Mouse (Mus musculus) hindbrain, embryonic 13.5 days (tissue): ENCODE results near the gene Pgd. TPM values are rescaled to one million over a fixed set of nuclear protein-coding genes. Genes with fewer than 3 reads are reported as not detected.
A peak's percentile ranks its signal among the peaks of the same experiment; 100 is the strongest.
"Not testable (repeated sequence)": the region's sequence is repeated elsewhere in the genome, so short reads cannot be mapped to it uniquely, and the experiment has no call there.

Source experiments
- ATAC-seq: fragments of 200-750 bp; cut with Nextera tagmentation; 2 replicates; pipeline ENCODE4 v1.8.0; 2017; ENCODE audit warnings: moderate TSS enrichment; ENCODE audit not compliant: low FRiP score
- H3K27ac ChIP-seq: fragments of 300-500 bp; sonication (generic); 2 replicates; pipeline ENCODE4 v1.5.1; 2015; ENCODE audit warnings: inconsistent platforms, mild to moderate bottlenecking, moderate library complexity
- H3K27me3 ChIP-seq: fragments of 300-500 bp; sonication (generic); 2 replicates; pipeline ENCODE4 v1.6.1; 2015; ENCODE audit warnings: mild to moderate bottlenecking, inconsistent platforms
- H3K36me3 ChIP-seq: fragments of 300-500 bp; sonication (generic); 2 replicates; pipeline ENCODE4 v1.6.1; 2015; ENCODE audit warnings: mild to moderate bottlenecking, inconsistent platforms
- H3K4me1 ChIP-seq: fragments of 300-500 bp; sonication (generic); replicated peaks from 2 replicates; pipeline ENCODE4 v1.6.1; 2015; ENCODE audit warnings: inconsistent platforms
- H3K4me2 ChIP-seq: fragments of 300-500 bp; sonication (generic); 2 replicates; pipeline ENCODE4 v1.6.1; 2015; ENCODE audit warnings: inconsistent platforms, mild to moderate bottlenecking, moderate library complexity
- H3K4me3 ChIP-seq: fragments of 300-500 bp; sonication (generic); 2 replicates; pipeline ENCODE4 v1.5.1; 2015; ENCODE audit warnings: mild to moderate bottlenecking, inconsistent platforms
- H3K9ac ChIP-seq: fragments of 300-500 bp; sonication (generic); 2 replicates; pipeline ENCODE4 v1.6.1; 2015; ENCODE audit warnings: mild to moderate bottlenecking, inconsistent platforms
- H3K9me3 ChIP-seq: fragments of 300-500 bp; sonication (generic); 2 replicates; pipeline ENCODE4 v1.6.1; 2016; ENCODE audit warnings: inconsistent platforms
- WGBS: fragments of 180-500 bp; shearing (Covaris S2); methylation state at CpG from one replicate; pipeline ENCODE4 v1.1.7; 2015; 5-methylcytosine and 5-hydroxymethylcytosine counted together
- polyA plus RNA-seq: library from polyadenylated mRNA; unstranded; fragments of >200 nt; fragmentation: Nextera tagmentation; extraction: Ambion mirVana; gene quantifications from 2 replicates; pipeline ENCODE4 v1.2.1, GENCODE M21; 2015

Gene Pgd
- polyA plus RNA-seq: 111 and 114 TPM in 2 replicates

DNA sequence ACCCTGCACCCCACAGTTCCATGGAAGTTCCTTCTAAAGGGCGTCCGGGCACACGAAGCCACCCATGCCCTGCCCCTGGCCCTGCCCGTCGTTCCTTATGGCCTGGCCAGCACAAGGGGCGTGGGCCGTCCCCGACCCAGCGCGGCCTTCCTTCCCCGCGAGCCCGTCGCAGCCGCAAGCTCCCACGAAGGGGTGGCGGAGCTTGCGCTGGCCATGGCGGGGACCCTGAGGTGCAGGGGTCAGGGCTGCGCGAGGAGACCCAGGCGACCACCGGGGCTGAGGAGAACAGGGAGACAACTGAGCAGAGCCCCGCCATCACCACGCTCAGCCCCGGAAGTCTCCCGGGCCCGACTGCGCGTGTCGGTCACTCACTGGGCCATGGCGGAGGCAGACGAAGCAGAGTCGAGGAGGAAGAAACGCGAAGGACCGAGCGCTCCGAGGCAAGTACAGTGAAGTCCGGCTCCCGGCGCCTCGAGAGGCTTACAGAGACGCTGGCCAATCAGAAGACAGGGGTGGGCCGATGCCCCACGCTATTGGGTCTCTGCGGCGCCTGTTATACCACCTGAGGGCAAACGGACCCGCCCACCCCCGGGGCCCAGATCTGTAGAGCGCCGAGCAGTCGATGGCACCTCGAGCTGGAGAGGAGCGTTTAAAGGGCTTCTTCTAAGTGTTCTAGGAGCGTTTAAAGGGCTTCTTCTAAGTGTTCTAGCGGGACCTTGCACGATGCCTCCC is at the start of gene Pgd:
Gene Pgd (minus strand): TSS at position 557 of the 732 bp plus-strand sequence.
- peak within 1 kb of the TSS; percentile 94 for H3K9ac ChIP-seq
- peak; percentile 99 for ATAC-seq
- under 1% methylated on average over 59 of the region's 59 CpGs for WGBS

DNA sequence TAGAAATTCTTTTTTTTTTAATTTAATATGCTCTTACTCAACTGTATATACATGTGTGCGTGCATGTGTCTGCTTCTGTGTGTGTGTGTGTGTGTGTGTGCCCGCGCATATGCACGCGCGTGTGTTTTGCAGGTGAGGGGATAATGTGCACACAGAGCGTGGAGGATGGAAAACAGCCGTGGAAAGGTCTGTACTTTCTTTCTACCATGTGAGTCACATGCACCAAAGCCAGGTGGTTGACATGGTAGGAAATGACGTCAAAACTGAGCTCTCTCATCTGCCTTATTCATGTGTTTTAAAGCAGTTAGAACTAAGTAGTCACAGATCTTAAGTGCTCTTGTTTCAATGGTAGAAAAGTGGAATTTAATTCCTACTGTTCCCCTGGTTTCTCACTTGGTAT is 49.4 kb upstream of the Pgd start:
- 96% methylated on average over 9 of the region's 9 CpGs for WGBS
- no peak overlapping the region for H3K4me2 ChIP-seq
- no peak overlapping the region for H3K4me3 ChIP-seq
- no peak overlapping the region for H3K9ac ChIP-seq
- no peak overlapping the region for H3K27ac ChIP-seq
- H3K27me3 ChIP-seq: no peaks in the 10 kb centered on the region
- peaks cover 18% of the 10 kb centered on the region for H3K4me1 ChIP-seq
- peaks cover 92% of the 10 kb centered on the region for H3K36me3 ChIP-seq
- no peak for ATAC-seq
- no peaks in the 10 kb centered on the region for H3K9me3 ChIP-seq

More for the DNA sequence above, at the start of gene Pgd:
- Histone ChIP-seq H3K27ac (peak within 1 kb of the TSS; percentile 85), H3K27me3 (no peaks in the 10 kb centered on the region), H3K4me1 (peaks cover 22% of the 10 kb centered on the region), H3K36me3 (peaks cover 22% of the 10 kb centered on the region), H3K4me3 (peak within 1 kb of the TSS; percentile 95), H3K9me3 (no peaks in the 10 kb centered on the region), H3K4me2 (peak within 1 kb of the TSS; percentile 91)

DNA sequence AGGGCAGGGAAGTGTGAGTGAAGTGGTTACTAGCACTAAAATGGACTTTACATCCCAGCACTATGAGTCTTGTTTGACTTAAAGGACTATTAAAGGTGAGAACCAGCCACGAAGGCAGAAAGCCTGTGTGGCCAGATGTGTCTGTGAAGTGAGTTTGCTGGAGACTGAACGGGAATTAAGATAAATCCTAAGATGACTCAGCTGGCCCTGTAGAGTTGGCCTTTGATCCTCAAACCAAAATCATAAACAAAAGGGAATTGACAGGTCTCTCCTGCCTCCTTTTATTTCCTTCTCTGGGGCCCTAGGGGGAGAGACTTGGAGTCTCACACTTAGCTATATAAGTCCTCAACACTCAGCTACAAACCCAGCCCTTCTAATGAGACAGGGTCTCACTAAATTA is 48.8 kb upstream of the Pgd start:
- Histone ChIP-seq H3K4me2 (no peak overlapping the region), H3K9ac (no peak overlapping the region), H3K4me3 (no peak overlapping the region), H3K27ac (no peak overlapping the region), H3K27me3 (no peaks in the 10 kb centered on the region), H3K36me3 (peaks cover 92% of the 10 kb centered on the region), H3K9me3 (no peaks in the 10 kb centered on the region), H3K4me1 (peaks cover 12% of the 10 kb centered on the region)
- WGBS: 71% methylated on average over 2 of the region's 2 CpGs
- no peak for ATAC-seq

DNA sequence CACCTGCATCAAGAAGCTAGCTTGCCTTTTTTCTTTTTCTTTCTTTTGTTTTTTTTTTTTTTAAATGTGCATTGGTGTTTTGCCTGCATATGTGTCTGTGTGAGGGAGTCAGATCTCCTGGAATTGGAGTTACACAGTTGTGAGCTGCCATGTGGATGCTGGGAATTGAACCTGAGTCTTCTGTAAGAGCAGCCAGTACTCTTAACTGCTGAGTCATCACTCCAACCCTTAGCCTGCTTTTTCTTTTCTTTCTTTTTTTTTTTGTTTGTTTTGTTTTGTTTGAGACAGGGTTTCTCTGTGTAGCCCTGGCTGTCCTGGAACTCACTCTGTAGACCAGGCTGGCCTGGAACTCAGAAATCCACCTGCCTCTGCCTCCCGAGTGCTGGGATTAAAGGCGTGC is 47.9 kb upstream of the Pgd start:
- not testable (repeated sequence) for H3K4me2 ChIP-seq, H3K9ac ChIP-seq, ATAC-seq, H3K4me3 ChIP-seq, H3K9me3 ChIP-seq, H3K27me3 ChIP-seq, H3K27ac ChIP-seq, H3K4me1 ChIP-seq
- 98% methylated on average over 2 of the region's 2 CpGs for WGBS
- peaks cover 92% of the 10 kb centered on the region for H3K36me3 ChIP-seq

DNA sequence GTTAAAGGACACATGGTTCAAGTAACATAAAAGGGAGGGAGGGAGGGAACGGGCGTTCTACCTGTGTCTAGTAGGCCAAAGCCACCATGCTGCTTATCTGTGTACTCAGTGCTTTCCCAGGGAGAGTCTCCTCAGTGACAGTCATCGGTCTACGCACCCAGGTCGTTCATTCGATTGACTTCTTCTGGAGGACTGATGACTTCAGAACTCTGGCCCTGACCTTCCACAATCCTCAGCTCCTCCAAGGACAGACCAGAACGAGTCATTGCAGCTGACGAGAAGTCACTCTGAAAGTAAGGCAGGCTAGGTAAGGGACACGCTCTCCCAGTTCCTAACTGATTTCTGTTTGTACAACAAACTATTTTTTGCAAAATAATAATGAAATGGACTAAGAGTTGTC is 46.9 kb upstream of the Pgd start:
- WGBS: 98% methylated on average over 9 of the region's 9 CpGs
- Histone ChIP-seq H3K4me1 (no peaks in the 10 kb centered on the region), H3K4me3 (no peak overlapping the region), H3K27ac (no peak overlapping the region), H3K9ac (no peak overlapping the region), H3K27me3 (no peaks in the 10 kb centered on the region), H3K36me3 (peaks cover 93% of the 10 kb centered on the region), H3K4me2 (no peak overlapping the region), H3K9me3 (no peaks in the 10 kb centered on the region)
- no peak for ATAC-seq

DNA sequence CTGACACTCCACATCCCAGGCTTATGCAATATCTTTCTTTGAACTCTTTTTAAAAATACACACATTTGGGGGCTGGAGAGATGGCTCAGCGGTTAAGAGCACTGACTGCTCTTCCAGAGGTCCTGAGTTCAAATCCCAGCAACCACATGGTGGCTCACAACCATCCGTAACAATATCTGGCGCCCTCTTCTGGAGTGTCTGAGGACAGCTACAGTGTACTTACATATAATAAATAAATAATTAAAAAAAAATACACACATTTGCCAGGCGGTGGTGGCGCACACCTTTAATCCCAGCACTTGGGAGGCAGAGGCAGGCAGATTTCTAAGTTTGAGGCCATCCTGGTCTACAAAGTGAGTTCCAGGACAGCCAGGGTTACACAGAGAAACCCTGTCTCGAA is 44.9 kb upstream of the Pgd start:
- not testable (repeated sequence) for H3K4me3 ChIP-seq, ATAC-seq, H3K9me3 ChIP-seq, H3K4me1 ChIP-seq, H3K27ac ChIP-seq, H3K27me3 ChIP-seq, H3K4me2 ChIP-seq, H3K9ac ChIP-seq
- H3K36me3 ChIP-seq: peaks cover 93% of the 10 kb centered on the region
- 95% methylated on average over 6 of the region's 6 CpGs for WGBS

DNA sequence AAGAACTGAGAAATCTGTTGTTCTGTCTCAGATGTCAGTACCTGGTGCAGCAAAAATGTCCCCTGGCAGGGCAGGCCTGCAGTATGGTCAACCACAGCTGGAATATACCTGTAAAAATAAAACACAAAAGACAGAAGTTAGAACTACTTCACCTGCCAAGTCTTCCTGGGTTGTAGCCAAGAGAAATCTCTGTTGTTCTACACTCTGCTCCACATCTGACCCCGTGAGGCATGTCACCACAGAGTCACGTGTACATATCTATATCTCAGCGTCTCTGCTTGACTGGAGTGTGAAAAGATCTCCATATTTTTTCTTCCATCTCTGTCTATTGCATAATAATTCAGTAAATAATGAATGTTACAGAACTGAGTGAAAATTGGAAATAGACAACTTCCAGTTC is 35.9 kb upstream of the Pgd start:
- ATAC-seq: no peak

DNA sequence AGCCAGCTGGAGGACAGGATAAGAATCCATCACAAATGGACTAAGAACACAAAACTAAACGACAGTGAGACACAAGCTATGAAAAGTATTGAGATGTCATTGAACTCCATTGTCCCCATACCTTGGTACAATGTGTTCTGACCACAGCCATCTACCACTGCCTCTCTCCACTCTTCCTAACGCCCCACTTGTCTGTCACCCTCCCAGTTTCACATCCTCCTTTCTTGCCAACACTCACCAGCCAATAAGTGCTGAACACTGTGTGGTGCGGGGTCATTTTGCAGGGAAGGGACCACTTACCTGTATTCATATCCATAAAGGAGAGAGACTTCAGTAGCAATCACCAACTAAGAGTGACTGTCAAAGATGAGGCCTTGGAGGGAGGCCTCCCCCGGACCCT is 34.5 kb upstream of the Pgd start:
- Histone ChIP-seq H3K9ac (no peak overlapping the region), H3K4me1 (no peaks in the 10 kb centered on the region), H3K27me3 (no peaks in the 10 kb centered on the region), H3K36me3 (peaks cover 91% of the 10 kb centered on the region), H3K4me3 (no peak overlapping the region), H3K9me3 (no peaks in the 10 kb centered on the region), H3K27ac (no peak overlapping the region), H3K4me2 (no peak overlapping the region)
- 94% methylated on average over 4 of the region's 4 CpGs for WGBS
- no peak for ATAC-seq

More for the DNA sequence above, 35.9 kb upstream of the Pgd start:
- H3K36me3 ChIP-seq: peaks cover 93% of the 10 kb centered on the region
- H3K9me3 ChIP-seq: no peaks in the 10 kb centered on the region
- H3K4me1 ChIP-seq: no peaks in the 10 kb centered on the region
- H3K4me3 ChIP-seq: no peak overlapping the region
- no peak overlapping the region for H3K4me2 ChIP-seq
- H3K9ac ChIP-seq: no peak overlapping the region
- H3K27ac ChIP-seq: no peak overlapping the region
- WGBS: 88% methylated on average over 3 of the region's 3 CpGs
- H3K27me3 ChIP-seq: no peaks in the 10 kb centered on the region

DNA sequence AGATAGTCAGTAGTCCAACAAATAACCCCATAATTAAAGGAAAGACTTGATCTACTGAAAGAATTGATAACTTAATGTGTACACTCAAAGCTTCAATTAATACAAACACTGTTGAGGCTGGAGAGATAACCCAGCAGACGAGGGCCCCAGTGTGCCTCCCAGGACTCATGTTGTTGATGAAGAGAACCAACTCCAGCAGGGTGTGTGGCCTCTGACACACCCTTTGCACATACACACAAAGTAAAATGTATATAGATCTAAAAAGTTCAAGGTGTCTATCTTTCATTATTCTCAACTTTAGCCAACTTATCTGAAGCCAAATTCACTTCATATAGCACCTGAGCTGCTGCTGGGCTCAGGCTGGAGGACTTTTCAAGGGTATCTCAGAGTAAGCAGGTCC is 30.6 kb upstream of the Pgd start:
- WGBS: 83% methylated on average over 1 of the region's 1 CpGs
- H3K36me3 ChIP-seq: peaks cover 87% of the 10 kb centered on the region

DNA sequence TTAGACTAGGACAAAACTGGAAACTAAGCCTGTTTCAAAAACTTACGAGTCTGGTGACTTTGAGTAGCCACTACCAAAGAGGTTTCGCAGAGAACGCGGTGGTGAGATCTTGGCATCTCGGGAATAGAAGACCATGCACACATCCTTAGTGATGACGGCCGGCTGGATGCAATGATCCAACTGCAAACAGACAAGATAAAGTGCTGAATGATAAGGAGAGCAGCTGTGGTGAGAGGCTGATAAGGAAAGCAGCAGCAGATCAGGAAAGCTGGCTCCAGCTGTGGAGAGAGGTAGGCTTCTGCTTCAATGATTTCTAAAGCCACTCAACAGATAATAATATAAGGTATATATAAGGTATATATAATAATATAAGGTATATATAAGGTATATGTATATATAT is 24.5 kb upstream of the Pgd start:
- Histone ChIP-seq H3K36me3 (peaks cover 89% of the 10 kb centered on the region), H3K9ac (no peak overlapping the region), H3K4me3 (no peak overlapping the region), H3K27me3 (no peaks in the 10 kb centered on the region), H3K27ac (no peak overlapping the region), H3K4me1 (no peaks in the 10 kb centered on the region), H3K9me3 (no peaks in the 10 kb centered on the region), H3K4me2 (no peak overlapping the region)
- ATAC-seq: no peak
- 96% methylated on average over 7 of the region's 7 CpGs for WGBS

More for the DNA sequence above, 30.6 kb upstream of the Pgd start:
- no peaks in the 10 kb centered on the region for H3K9me3 ChIP-seq
- H3K27ac ChIP-seq: no peak overlapping the region
- no peaks in the 10 kb centered on the region for H3K4me1 ChIP-seq
- H3K4me2 ChIP-seq: no peak overlapping the region
- H3K27me3 ChIP-seq: no peaks in the 10 kb centered on the region
- ATAC-seq: no peak
- H3K9ac ChIP-seq: no peak overlapping the region
- no peak overlapping the region for H3K4me3 ChIP-seq

DNA sequence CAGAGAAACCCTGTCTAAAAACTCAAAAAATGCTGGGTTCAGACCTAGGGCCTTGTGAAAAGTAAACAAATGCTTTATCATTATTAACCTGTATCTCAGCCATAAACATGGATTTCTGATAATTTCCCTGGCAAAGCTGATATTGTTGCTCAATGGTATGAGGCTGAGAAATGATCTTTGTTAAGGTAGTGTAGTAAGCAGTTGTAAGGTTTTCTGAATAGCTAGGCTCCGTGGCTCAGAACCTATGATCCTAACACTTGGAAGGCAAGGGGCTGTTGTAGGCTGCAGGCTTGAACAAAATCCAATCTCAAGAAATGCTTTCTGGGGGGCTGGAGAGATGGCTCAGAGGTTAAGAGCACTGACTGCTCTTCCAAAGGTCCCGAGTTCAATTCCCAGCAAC is 22.0 kb upstream of the Pgd start:
- no peaks in the 10 kb centered on the region for H3K9me3 ChIP-seq
- ATAC-seq: no peak
- no peak overlapping the region for H3K9ac ChIP-seq
- no peak overlapping the region for H3K4me2 ChIP-seq
- 97% methylated on average over 2 of the region's 2 CpGs for WGBS
- no peaks in the 10 kb centered on the region for H3K27me3 ChIP-seq
- no peaks in the 10 kb centered on the region for H3K4me1 ChIP-seq
- no peak overlapping the region for H3K27ac ChIP-seq
- H3K4me3 ChIP-seq: no peak overlapping the region
- peaks cover 95% of the 10 kb centered on the region for H3K36me3 ChIP-seq

DNA sequence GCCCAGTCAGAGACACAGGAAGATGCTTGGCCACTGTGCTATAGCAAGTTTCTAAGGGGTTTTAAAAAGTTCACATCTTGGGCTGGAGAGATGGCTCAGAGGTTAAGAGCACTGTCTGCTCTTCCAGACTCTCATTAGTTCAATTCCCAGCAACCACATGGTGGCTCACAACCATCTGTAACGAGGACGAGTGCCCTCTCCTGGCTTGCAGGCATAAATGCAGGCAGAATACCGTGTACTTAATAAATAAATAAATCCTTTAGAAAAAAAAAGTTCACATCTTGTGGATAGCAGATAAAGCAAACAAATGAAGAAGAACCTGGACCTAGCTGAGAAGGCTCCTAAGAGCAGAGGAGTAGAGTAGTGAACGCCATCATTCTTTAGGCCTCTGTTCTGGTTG is 16.2 kb upstream of the Pgd start:
- 62% methylated on average over 4 of the region's 4 CpGs for whole genome bisulfite sequencing

DNA sequence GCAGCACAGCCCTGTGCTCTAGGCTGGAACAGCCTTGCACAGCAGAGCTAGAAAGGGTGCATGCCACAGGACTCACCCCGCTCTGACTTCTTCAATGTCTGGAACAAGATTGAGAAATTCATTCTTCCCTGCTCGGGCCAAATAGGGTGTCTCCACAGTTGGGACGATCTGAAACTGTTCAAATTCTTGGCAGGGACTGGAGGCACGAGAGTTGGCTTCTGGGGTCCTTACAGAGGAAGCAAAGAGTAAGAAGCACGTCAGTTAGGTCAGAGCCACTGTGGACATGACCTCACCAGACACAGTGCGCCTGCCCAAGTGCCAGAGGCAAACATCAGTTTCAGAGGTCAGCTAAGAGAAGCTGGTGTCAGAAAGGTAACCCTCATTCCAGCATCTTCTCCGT is 15.6 kb upstream of the Pgd start:
- no peak overlapping the region for H3K4me3 ChIP-seq
- WGBS: 94% methylated on average over 7 of the region's 7 CpGs
- peaks cover 94% of the 10 kb centered on the region for H3K36me3 ChIP-seq
- no peak for ATAC-seq
- H3K27ac ChIP-seq: no peak overlapping the region
- H3K27me3 ChIP-seq: no peaks in the 10 kb centered on the region
- H3K4me2 ChIP-seq: no peak overlapping the region
- no peaks in the 10 kb centered on the region for H3K9me3 ChIP-seq
- H3K4me1 ChIP-seq: no peaks in the 10 kb centered on the region
- H3K9ac ChIP-seq: no peak overlapping the region

More for the DNA sequence above, 16.2 kb upstream of the Pgd start:
- Histone ChIP-seq H3K9ac (no peak overlapping the region), H3K27ac (no peak overlapping the region), H3K4me2 (no peak overlapping the region), H3K4me1 (no peaks in the 10 kb centered on the region), H3K9me3 (no peaks in the 10 kb centered on the region), H3K4me3 (no peak overlapping the region), H3K36me3 (peaks cover 96% of the 10 kb centered on the region), H3K27me3 (no peaks in the 10 kb centered on the region)
- ATAC-seq: no peak
